Mouse (Mus musculus) monocyte, adult 5-6 weeks (primary cell): Measurements from ENCODE around the gene Tgm2. TPM values are rescaled to one million over a fixed set of nuclear protein-coding genes. Genes with fewer than 3 reads are reported as not detected.
A peak's percentile ranks its signal among the peaks of the same experiment; 100 is the strongest.

ENCODE experiments used
- ATAC-seq: fragments of 153-309, 156-312 bp; replicated peaks from 2 replicates; pipeline ENCODE4 v1.8.0; 2017; ENCODE audit warnings: mild to moderate bottlenecking; ENCODE audit not compliant: low TSS enrichment, insufficient number of reproducible peaks, severe bottlenecking, poor library complexity, low FRiP score
- total RNA-seq: library from RNA; stranded (forward); fragments of 200-1000, 200-491, 200-594 nt; gene quantifications from 3 replicates; pipeline ENCODE4 v1.2.3, GENCODE M21; 2017

Tgm2 gene
- total RNA-seq, 1 experiment from 2014 or later: 210 TPM

GRCm38 (mm10) chr2:158169771-158170170 is 23.5 kb upstream of the Tgm2 start:
- no peak for ATAC-seq

GRCm38 (mm10) chr2:158169351-158169750 is 23.1 kb upstream of the Tgm2 start:
- no peak for ATAC-seq

GRCm38 (mm10) chr2:158168741-158169211 is 22.5 kb upstream of the Tgm2 start:
- ATAC-seq: no peak

- peak; percentile 18; the same call in 1 of the 2 replicates for ATAC-seq
These were observed 21.4 kb upstream of the Tgm2 start for GRCm38 (mm10) chr2:158167496-158168205.

GRCm38 (mm10) chr2:158166628-158167027 is 20.4 kb upstream of the Tgm2 start:
- peak; percentile 95 for ATAC-seq

GRCm38 (mm10) chr2:158165776-158166175 is 19.5 kb upstream of the Tgm2 start:
- no peak for ATAC-seq

- ATAC-seq: peak; percentile 19; the same call in 1 of the 2 replicates
These were observed 16.8 kb upstream of the Tgm2 start for GRCm38 (mm10) chr2:158163034-158163433.

GRCm38 (mm10) chr2:158161761-158162160 is 15.5 kb upstream of the Tgm2 start:
- peak; percentile 40; the same call in 1 of the 2 replicates for ATAC-seq

GRCm38 (mm10) chr2:158159376-158160235 is 13.4 kb upstream of the Tgm2 start:
- ATAC-seq: peak; percentile 76

- ATAC-seq: no peak
These were observed 11.4 kb upstream of the Tgm2 start for GRCm38 (mm10) chr2:158157654-158158053.

- ATAC-seq: no peak
These were observed 10.3 kb upstream of the Tgm2 start for GRCm38 (mm10) chr2:158156487-158156886.

GRCm38 (mm10) chr2:158155615-158156014 is 9.4 kb upstream of the Tgm2 start:
- ATAC-seq: no peak

- no peak for ATAC-seq
These were observed 8.9 kb upstream of the Tgm2 start for GRCm38 (mm10) chr2:158155101-158155500.

- no peak for ATAC-seq
These were observed 8.4 kb upstream of the Tgm2 start for GRCm38 (mm10) chr2:158154641-158155040.

- ATAC-seq: peak; percentile 73
These were observed 7.6 kb upstream of the Tgm2 start for GRCm38 (mm10) chr2:158153728-158154343.

GRCm38 (mm10) chr2:158152685-158153309 is 6.6 kb upstream of the Tgm2 start:
- no peak for ATAC-seq

- no peak for ATAC-seq
These were observed 4.8 kb upstream of the Tgm2 start for GRCm38 (mm10) chr2:158151077-158151476.

GRCm38 (mm10) chr2:158146971-158147370 is 735 bp upstream of the Tgm2 start:
- no peak for ATAC-seq

GRCm38 (mm10) chr2:158145528-158146065 is 639 bp downstream of the Tgm2 start:
- peak; percentile 29 for ATAC-seq
